Mouse (Mus musculus) heart, postnatal 0 days (tissue): ENCODE results near the gene Aff2.

Experiments used
- CTCF ChIP-seq: IDR thresholded peaks from 2 replicates; pipeline ENCODE4 v1.5.1; 2016; ENCODE audit warnings: antibody characterized with exemption, control low read depth, low read depth
- EP300 ChIP-seq: IDR thresholded peaks from 2 replicates; pipeline ENCODE4 v1.6.1; 2016; ENCODE audit warnings: antibody characterized with exemption, low read depth

DNA sequence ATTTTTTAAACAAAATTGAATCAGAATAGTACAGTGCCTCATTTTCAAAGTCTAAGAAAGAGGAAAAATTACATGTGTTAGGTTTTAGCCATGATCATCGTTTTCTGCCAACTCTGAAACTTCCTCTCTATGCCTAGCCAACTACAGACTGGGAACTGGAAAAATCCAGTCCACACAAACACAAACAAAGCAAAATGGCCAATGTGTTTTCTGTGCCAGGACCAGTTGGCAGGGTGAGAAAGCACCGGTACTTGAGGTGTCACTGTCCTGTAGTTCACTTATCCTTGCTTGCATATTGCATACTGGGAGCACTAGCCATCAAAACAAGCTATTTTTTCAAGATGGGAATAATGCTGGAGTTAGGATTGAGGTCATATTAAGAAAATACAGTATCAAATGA, 100.8 kb downstream of the Aff2 start:
- no peak for TF ChIP-seq CTCF
- TF ChIP-seq EP300 = no peak
